Mouse (Mus musculus) yolk sac, embryonic 10.5 days (tissue): ENCODE data around the gene Zdhhc14.

Experiments
- DNase-seq: peaks from one replicate; pipeline ENCODE4 v3.0.0-alpha.2; 2017; ENCODE audit warnings: low spot score

Gene Zdhhc14

GRCm38 (mm10) chr17:5741061-5741460 lies 248.7 kb downstream of the Zdhhc14 start:
- no peak for DNase-seq

GRCm38 (mm10) chr17:5744016-5744415 lies 251.7 kb downstream of the Zdhhc14 start:
- no peak for DNase-seq

- no peak for DNase-seq
Measured at GRCm38 (mm10) chr17:5746378-5746777, 254.0 kb downstream of the Zdhhc14 start.

GRCm38 (mm10) chr17:5747539-5748500 lies 255.5 kb downstream of the Zdhhc14 start:
- DNase-seq = no peak

GRCm38 (mm10) chr17:5748501-5748894 lies 256.1 kb downstream of the Zdhhc14 start:
- DNase-seq = no peak

- no peak for DNase-seq
Measured at GRCm38 (mm10) chr17:5750278-5750677, 257.9 kb downstream of the Zdhhc14 start.

- DNase-seq = no peak
Measured at GRCm38 (mm10) chr17:5751066-5751465, 258.7 kb downstream of the Zdhhc14 start.

GRCm38 (mm10) chr17:5752322-5752715 lies 260.0 kb downstream of the Zdhhc14 start:
- DNase-seq = no peak

- DNase-seq = peak; percentile 27
Measured at GRCm38 (mm10) chr17:5752716-5753585, 260.6 kb downstream of the Zdhhc14 start.

GRCm38 (mm10) chr17:5755489-5755888 lies 263.1 kb downstream of the Zdhhc14 start:
- DNase-seq = no peak

- DNase-seq = no peak
Measured at GRCm38 (mm10) chr17:5756065-5756464, 263.7 kb downstream of the Zdhhc14 start.

GRCm38 (mm10) chr17:5756855-5757254 lies 264.5 kb downstream of the Zdhhc14 start:
- no peak for DNase-seq

GRCm38 (mm10) chr17:5763768-5764167 lies 271.4 kb downstream of the Zdhhc14 start:
- DNase-seq = no peak

GRCm38 (mm10) chr17:5764270-5764669 lies 271.9 kb downstream of the Zdhhc14 start:
- no peak for DNase-seq

- DNase-seq = no peak
Measured at GRCm38 (mm10) chr17:5765746-5766145, 273.4 kb downstream of the Zdhhc14 start.

- no peak for DNase-seq
Measured at GRCm38 (mm10) chr17:5768164-5768705, 275.9 kb downstream of the Zdhhc14 start.

GRCm38 (mm10) chr17:5768810-5769520 lies 276.6 kb downstream of the Zdhhc14 start:
- DNase-seq = no peak

GRCm38 (mm10) chr17:5769776-5770175 lies 277.4 kb downstream of the Zdhhc14 start:
- DNase-seq = no peak

- DNase-seq = peak; percentile 41
Measured at GRCm38 (mm10) chr17:5770265-5771249, 278.2 kb downstream of the Zdhhc14 start.

- DNase-seq = no peak
Measured at GRCm38 (mm10) chr17:5780213-5780975, 288.0 kb downstream of the Zdhhc14 start.
